Mouse (Mus musculus): ENCODE results near the gene Tas2r126. TPM values are rescaled to one million over a fixed set of nuclear protein-coding genes. Genes with fewer than 3 reads are reported as not detected.

The Tas2r126 gene
- total RNA-seq, 1 experiment = not detected

DNA sequence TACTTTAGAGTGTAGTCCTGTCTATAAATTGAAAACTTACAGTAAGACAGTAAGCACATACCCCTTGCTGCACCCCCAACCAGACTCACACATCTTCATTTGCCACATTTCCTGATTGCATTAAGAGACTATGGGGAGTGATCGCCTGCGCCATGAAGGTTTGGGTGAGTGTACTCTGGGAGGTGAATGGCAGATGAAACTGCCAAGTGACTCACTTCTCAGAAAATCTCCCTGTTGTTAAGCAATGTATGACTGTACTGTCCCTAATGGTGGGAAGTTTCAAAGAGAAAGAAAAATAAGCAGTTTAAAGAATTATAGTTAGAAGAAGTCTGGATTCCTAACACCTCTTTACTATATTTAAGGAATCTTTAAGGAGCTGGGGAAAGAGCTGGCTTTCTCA is 14.9 kb upstream of the Tas2r126 start:
- no peaks in the 10 kb centered on the region for H3K9me3 ChIP-seq (ENCODE audit: control insufficient read depth, insufficient read depth, low read depth, low read length)
- no peaks in the 10 kb centered on the region for H3K36me3 ChIP-seq (ENCODE audit: control insufficient read depth, insufficient read depth, low read length, poor library complexity, severe bottlenecking)
- H3K4me1 ChIP-seq (ENCODE audit: control insufficient read depth in 2 of 2, insufficient read depth in 2 of 2, low read length in 2 of 2, poor library complexity in 1 of 2) = no peaks in the 10 kb centered on the region
- no peak for TF ChIP-seq HCFC1 (IDR thresholded peaks at IDR 0.05; ENCODE audit: borderline replicate concordance, insufficient read depth, low read length)
- no peak for TF ChIP-seq ZNF384 (IDR thresholded peaks at IDR 0.05; ENCODE audit: low read depth, low read length)
- TF ChIP-seq MAFK (IDR thresholded peaks at IDR 0.05; ENCODE audit: insufficient read depth, low read depth, low read length) = no peak
- no peak for TF ChIP-seq CHD2 (IDR thresholded peaks at IDR 0.05; ENCODE audit: low read depth, low read length)
- no peak for TF ChIP-seq ZC3H11A (IDR thresholded peaks at IDR 0.05; ENCODE audit: borderline replicate concordance, low read depth, low read length)
- no peak overlapping the region for H3K9ac ChIP-seq (ENCODE audit: insufficient read depth, low read depth, low read length, poor library complexity, severe bottlenecking)
- no peak overlapping the region for H3K4me3 ChIP-seq (ENCODE audit: insufficient read depth in 1 of 2, low read depth in 1 of 2, low read length in 2 of 2, poor library complexity in 1 of 2, severe bottlenecking in 1 of 2)
- no peak for DNase-seq (ENCODE audit: low read depth, low spot score)
- in situ Hi-C loops (cut with MboI; ENCODE audit: low sequenced_read_pairs in 2 of 2, unreplicated experiment in 2 of 2) = no loop called here
- no peak overlapping the region for H3K27ac ChIP-seq (ENCODE audit: insufficient read depth, low read depth, low read length, poor library complexity, severe bottlenecking)

DNA sequence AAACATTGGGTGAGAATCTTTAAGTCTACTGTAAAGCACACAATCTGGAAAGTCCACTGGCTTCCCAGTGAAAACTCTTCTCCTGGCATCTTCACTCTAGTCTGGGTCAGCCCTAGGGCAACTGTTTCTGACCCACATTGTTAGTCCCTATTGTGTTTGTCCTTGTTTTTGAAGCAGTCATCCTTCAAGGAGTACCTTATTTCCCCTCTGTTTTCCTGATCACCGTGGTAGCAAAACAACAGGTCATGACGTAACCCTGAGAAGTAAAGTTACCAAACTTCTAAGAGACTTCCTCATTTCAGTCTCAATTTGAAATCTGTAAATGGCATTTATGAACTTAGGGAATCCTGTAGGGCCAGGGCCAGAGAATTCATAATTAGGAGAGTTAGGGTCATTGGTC is 12.9 kb upstream of the Tas2r126 start:
- no peaks in the 10 kb centered on the region for H3K4me1 ChIP-seq (ENCODE audit: control insufficient read depth in 2 of 2, insufficient read depth in 2 of 2, low read length in 2 of 2, poor library complexity in 1 of 2)
- H3K36me3 ChIP-seq (ENCODE audit: control insufficient read depth, insufficient read depth, low read length, poor library complexity, severe bottlenecking) = no peaks in the 10 kb centered on the region
- no peak overlapping the region for H3K9ac ChIP-seq (ENCODE audit: insufficient read depth, low read depth, low read length, poor library complexity, severe bottlenecking)
- H3K9me3 ChIP-seq (ENCODE audit: control insufficient read depth, insufficient read depth, low read depth, low read length) = no peaks in the 10 kb centered on the region
- TF ChIP-seq MAFK (IDR thresholded peaks at IDR 0.05; ENCODE audit: insufficient read depth, low read depth, low read length) (no peak), ZNF384 (IDR thresholded peaks at IDR 0.05; ENCODE audit: low read depth, low read length) (no peak), HCFC1 (IDR thresholded peaks at IDR 0.05; ENCODE audit: borderline replicate concordance, insufficient read depth, low read length) (no peak), ZC3H11A (IDR thresholded peaks at IDR 0.05; ENCODE audit: borderline replicate concordance, low read depth, low read length) (no peak), CHD2 (IDR thresholded peaks at IDR 0.05; ENCODE audit: low read depth, low read length) (no peak)
- H3K27ac ChIP-seq (ENCODE audit: insufficient read depth, low read depth, low read length, poor library complexity, severe bottlenecking) = no peak overlapping the region
- no peak overlapping the region for H3K4me3 ChIP-seq (ENCODE audit: insufficient read depth in 1 of 2, low read depth in 1 of 2, low read length in 2 of 2, poor library complexity in 1 of 2, severe bottlenecking in 1 of 2)
- in situ Hi-C loops (cut with MboI; ENCODE audit: low sequenced_read_pairs in 2 of 2, unreplicated experiment in 2 of 2) = no loop called here
- no peak for DNase-seq (ENCODE audit: low read depth, low spot score)

DNA sequence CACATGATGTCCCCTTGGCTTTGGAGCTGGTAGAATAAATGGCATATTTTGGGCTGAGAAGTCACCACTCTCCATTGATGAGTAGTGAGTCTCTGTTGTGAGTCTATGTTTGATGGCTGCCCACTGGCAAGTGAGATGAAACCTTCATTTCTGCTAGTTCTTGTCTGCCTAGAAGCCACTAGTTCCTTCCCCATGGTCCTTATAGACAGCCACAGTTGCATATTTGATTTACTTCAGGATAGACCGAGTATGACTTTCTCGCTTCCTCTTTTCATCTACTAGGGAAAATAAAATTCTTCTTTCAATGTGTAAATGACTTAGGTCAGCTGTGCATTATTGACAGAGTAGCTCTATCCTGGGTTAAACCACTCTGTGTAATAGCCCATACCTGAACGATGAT is 9.9 kb upstream of the Tas2r126 start:
- Histone ChIP-seq H3K9me3 (ENCODE audit: control insufficient read depth, insufficient read depth, low read depth, low read length) (no peaks in the 10 kb centered on the region), H3K4me3 (ENCODE audit: insufficient read depth in 1 of 2, low read depth in 1 of 2, low read length in 2 of 2, poor library complexity in 1 of 2, severe bottlenecking in 1 of 2) (no peak overlapping the region), H3K9ac (ENCODE audit: insufficient read depth, low read depth, low read length, poor library complexity, severe bottlenecking) (no peak overlapping the region), H3K27ac (ENCODE audit: insufficient read depth, low read depth, low read length, poor library complexity, severe bottlenecking) (no peak overlapping the region), H3K4me1 (ENCODE audit: control insufficient read depth in 2 of 2, insufficient read depth in 2 of 2, low read length in 2 of 2, poor library complexity in 1 of 2) (no peaks in the 10 kb centered on the region), H3K36me3 (ENCODE audit: control insufficient read depth, insufficient read depth, low read length, poor library complexity, severe bottlenecking) (no peaks in the 10 kb centered on the region)
- no peak for TF ChIP-seq ZNF384 (IDR thresholded peaks at IDR 0.05; ENCODE audit: low read depth, low read length)
- TF ChIP-seq CHD2 (IDR thresholded peaks at IDR 0.05; ENCODE audit: low read depth, low read length) = no peak
- TF ChIP-seq MAFK (IDR thresholded peaks at IDR 0.05; ENCODE audit: insufficient read depth, low read depth, low read length) = no peak
- no peak for TF ChIP-seq ZC3H11A (IDR thresholded peaks at IDR 0.05; ENCODE audit: borderline replicate concordance, low read depth, low read length)
- TF ChIP-seq HCFC1 (IDR thresholded peaks at IDR 0.05; ENCODE audit: borderline replicate concordance, insufficient read depth, low read length) = no peak
- in situ Hi-C loops (cut with MboI; ENCODE audit: low sequenced_read_pairs in 2 of 2, unreplicated experiment in 2 of 2) = no loop called here
- no peak for DNase-seq (ENCODE audit: low read depth, low spot score)

DNA sequence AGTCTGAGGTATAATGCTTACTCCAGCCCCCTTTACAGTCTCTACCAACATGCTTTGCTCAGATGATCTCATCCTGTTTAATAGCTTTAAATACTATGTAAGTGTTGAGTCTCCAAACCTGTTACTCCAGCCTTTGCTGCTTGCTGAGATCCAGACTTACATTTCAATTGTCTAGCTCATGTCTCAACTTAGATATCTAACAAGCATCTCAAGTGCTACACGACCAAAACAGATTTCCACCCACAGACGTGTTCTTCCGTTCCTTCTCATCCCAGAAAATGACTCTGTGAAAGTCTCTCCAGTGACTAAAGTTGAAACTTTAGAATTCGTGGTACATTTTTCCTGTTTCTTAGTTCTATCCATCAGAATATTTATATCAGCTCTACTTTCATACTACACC is 8.0 kb upstream of the Tas2r126 start:
- Histone ChIP-seq H3K36me3 (ENCODE audit: control insufficient read depth, insufficient read depth, low read length, poor library complexity, severe bottlenecking) (no peaks in the 10 kb centered on the region), H3K9me3 (ENCODE audit: control insufficient read depth, insufficient read depth, low read depth, low read length) (no peaks in the 10 kb centered on the region), H3K4me1 (ENCODE audit: control insufficient read depth in 2 of 2, insufficient read depth in 2 of 2, low read length in 2 of 2, poor library complexity in 1 of 2) (no peaks in the 10 kb centered on the region), H3K27ac (ENCODE audit: insufficient read depth, low read depth, low read length, poor library complexity, severe bottlenecking) (no peak overlapping the region), H3K4me3 (ENCODE audit: insufficient read depth in 1 of 2, low read depth in 1 of 2, low read length in 2 of 2, poor library complexity in 1 of 2, severe bottlenecking in 1 of 2) (no peak overlapping the region), H3K9ac (ENCODE audit: insufficient read depth, low read depth, low read length, poor library complexity, severe bottlenecking) (no peak overlapping the region)
- no peak for DNase-seq (ENCODE audit: low read depth, low spot score)
- in situ Hi-C loops (cut with MboI; ENCODE audit: low sequenced_read_pairs in 2 of 2, unreplicated experiment in 2 of 2) = no loop called here
- TF ChIP-seq MAFK (IDR thresholded peaks at IDR 0.05; ENCODE audit: insufficient read depth, low read depth, low read length) (no peak), HCFC1 (IDR thresholded peaks at IDR 0.05; ENCODE audit: borderline replicate concordance, insufficient read depth, low read length) (no peak), CHD2 (IDR thresholded peaks at IDR 0.05; ENCODE audit: low read depth, low read length) (no peak), ZNF384 (IDR thresholded peaks at IDR 0.05; ENCODE audit: low read depth, low read length) (no peak), ZC3H11A (IDR thresholded peaks at IDR 0.05; ENCODE audit: borderline replicate concordance, low read depth, low read length) (no peak)

DNA sequence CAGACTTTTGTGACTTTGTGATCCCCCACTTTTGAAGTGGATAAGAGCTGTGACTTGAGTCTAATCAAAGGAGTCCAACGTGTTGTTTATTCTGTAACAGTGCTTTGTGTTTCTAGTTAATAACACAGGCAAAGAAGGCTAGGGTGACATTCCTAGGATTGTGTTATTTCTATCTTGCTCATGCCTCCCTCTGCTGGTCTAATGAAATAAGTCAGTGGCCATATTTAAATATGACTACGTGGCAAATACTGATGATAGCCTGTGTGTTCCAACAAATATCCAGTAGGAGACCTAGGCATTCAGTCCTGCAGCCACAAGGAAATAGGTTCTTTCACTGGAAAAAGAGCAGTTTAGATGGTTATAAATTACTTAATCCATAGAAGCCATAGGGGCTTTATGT is 781 bp upstream of the Tas2r126 start:
- H3K4me3 ChIP-seq (ENCODE audit: insufficient read depth in 1 of 2, low read depth in 1 of 2, low read length in 2 of 2, poor library complexity in 1 of 2, severe bottlenecking in 1 of 2) = no peak overlapping the region
- no peaks in the 10 kb centered on the region for H3K4me1 ChIP-seq (ENCODE audit: control insufficient read depth in 2 of 2, insufficient read depth in 2 of 2, low read length in 2 of 2, poor library complexity in 1 of 2)
- no peak overlapping the region for H3K27ac ChIP-seq (ENCODE audit: insufficient read depth, low read depth, low read length, poor library complexity, severe bottlenecking)
- TF ChIP-seq MAFK (IDR thresholded peaks at IDR 0.05; ENCODE audit: insufficient read depth, low read depth, low read length) (no peak), ZC3H11A (IDR thresholded peaks at IDR 0.05; ENCODE audit: borderline replicate concordance, low read depth, low read length) (no peak), CHD2 (IDR thresholded peaks at IDR 0.05; ENCODE audit: low read depth, low read length) (no peak), HCFC1 (IDR thresholded peaks at IDR 0.05; ENCODE audit: borderline replicate concordance, insufficient read depth, low read length) (no peak), ZNF384 (IDR thresholded peaks at IDR 0.05; ENCODE audit: low read depth, low read length) (no peak)
- H3K9me3 ChIP-seq (ENCODE audit: control insufficient read depth, insufficient read depth, low read depth, low read length) = no peaks in the 10 kb centered on the region
- no peak for DNase-seq (ENCODE audit: low read depth, low spot score)
- in situ Hi-C loops (cut with MboI; ENCODE audit: low sequenced_read_pairs in 2 of 2, unreplicated experiment in 2 of 2) = no loop called here
- no peak overlapping the region for H3K9ac ChIP-seq (ENCODE audit: insufficient read depth, low read depth, low read length, poor library complexity, severe bottlenecking)
- no peaks in the 10 kb centered on the region for H3K36me3 ChIP-seq (ENCODE audit: control insufficient read depth, insufficient read depth, low read length, poor library complexity, severe bottlenecking)

All from ES-E14 (cell line).